Mouse (Mus musculus) stomach, postnatal 0 days (tissue): ENCODE measurements at regions not wholly inside any gene's neighbourhood (a gene's known extent, or its start where the extent isn't known, plus 50 kb on each side); places are given as distances from the start of the nearest gene placed in this dataset.

ENCODE experiments used
- CTCF ChIP-seq: IDR thresholded peaks from 2 replicates; pipeline ENCODE4 v1.5.1; 2016; ENCODE audit warnings: antibody characterized with exemption, low read depth, mild to moderate bottlenecking, moderate library complexity
- EP300 ChIP-seq: optimal IDR thresholded peaks from 2 replicates; pipeline ENCODE3; 2016; ENCODE audit warnings: antibody characterized with exemption

DNA sequence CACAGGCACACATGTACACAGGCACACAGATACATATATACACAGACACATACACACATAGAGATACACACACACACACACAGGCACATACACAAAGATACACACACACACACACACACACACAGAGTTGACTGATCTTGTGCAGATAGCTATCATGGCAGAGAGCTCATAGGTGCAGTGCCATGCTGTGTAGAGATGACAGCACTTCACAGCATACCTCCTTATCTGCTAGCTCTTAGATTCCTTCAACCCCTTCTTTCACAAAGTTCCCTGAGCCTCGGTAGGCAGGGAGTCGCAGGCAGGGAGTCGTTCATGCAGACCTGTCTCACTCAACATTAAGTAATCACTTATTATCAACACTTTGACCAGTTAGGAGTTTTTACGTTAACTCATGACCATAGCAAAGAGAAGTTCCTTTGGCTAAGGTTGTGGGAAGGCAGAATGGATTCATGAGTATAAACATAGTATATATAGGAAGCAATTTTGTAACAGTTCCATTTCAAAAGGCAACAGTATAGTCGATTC lies 74.4 kb upstream of the Klf13 start:
- TF ChIP-seq EP300 (no peak), CTCF (no peak)
